Mouse (Mus musculus) cerebellum, postnatal 25 days (tissue): Measurements from ENCODE around the gene Atp6ap1l.

Experiments used
- DNase-seq, 2 experiments: peaks; one replicate each; pipeline ENCODE4 v3.0.0; 2021; ENCODE audit warnings: mixed read lengths in 2 of 2

Gene Atp6ap1l

GRCm38 (mm10) chr13:90885856-90886532 lies 19.2 kb downstream of the Atp6ap1l start:
- no peak for DNase-seq

DNA sequence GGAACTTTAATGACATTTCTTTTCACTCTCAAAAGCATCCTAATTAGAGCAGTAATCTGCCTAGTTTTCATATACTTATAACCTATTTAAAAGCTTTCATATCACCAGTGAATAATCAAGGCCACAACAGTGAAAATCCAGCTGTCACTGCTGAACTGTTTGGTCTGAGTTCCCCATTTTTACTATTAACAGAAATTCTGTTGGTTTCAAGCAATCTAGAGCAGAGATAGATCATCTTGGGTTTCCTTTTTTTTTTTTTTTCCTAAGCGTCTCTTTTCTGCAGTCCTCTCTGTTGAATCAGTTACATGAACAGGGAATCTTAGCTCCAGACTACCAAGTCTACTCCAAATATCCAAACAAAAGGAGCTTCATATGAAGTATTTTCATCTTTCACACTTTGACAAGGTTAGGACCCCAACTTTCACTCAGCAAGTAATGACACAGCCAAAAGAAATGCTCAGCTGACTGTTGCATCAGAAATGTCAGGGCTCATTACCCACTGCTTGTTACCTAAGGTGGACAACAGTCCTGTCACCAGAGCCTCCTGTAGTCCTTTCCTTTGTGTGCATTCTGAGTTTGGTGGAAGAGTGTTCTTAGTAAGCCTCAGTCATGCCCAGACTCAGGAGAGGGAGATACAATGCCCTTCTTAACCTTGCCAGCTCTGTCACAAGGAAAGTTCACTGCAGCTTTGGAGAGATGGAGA lies 23.3 kb downstream of the Atp6ap1l start:
- no peak for DNase-seq

GRCm38 (mm10) chr13:90871579-90871978 lies 33.6 kb downstream of the Atp6ap1l start:
- no peak for DNase-seq

GRCm38 (mm10) chr13:90869157-90869556 lies 36.0 kb downstream of the Atp6ap1l start:
- no peak for DNase-seq

- no peak for DNase-seq
These were observed 43.0 kb downstream of the Atp6ap1l start for GRCm38 (mm10) chr13:90862138-90862537.

- no peak for DNase-seq
These were observed 44.2 kb downstream of the Atp6ap1l start for GRCm38 (mm10) chr13:90860888-90861431.

DNA sequence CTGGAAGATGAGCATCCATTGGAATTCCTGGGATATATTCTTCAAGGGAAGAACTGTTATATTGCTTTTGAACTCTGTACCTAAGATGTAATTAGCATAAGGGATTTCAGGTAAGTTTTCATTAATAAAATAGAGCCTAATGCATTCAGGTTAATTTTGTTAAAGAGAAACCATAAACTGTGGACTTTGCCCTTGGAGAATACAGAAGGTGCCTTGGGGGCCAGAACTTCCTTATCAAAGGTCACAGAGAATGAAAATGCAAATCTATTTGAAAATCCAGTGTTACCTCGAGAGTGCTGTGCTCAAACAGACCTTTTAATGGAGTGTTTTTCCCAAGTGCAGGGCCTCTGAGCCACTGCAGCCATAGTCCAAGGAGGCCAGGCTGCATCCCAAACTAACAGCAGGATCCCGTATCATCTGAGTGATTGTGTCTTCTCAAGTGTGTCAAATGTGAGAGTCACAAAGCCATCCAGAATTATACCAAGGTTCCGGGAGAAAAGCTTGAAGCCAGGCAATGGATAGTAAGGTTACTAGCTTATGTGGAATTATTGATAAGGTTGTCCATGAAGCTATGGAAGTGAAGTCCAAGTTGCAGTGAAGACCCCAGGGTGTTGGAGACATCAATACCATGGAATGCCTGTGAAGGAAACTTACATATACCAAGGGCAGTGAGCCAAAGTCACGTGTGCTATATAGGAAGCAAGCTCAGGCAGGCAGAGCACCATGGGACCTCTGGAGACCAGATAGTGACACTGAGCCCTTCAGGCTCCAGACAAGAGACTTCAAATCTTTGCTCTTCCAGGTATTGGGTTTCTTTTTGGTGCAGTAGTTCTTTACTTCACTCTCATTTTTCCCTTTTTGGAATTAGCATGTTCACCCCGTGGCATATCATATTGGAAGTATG lies 52.2 kb downstream of the Atp6ap1l start:
- DNase-seq: no peak

DNA sequence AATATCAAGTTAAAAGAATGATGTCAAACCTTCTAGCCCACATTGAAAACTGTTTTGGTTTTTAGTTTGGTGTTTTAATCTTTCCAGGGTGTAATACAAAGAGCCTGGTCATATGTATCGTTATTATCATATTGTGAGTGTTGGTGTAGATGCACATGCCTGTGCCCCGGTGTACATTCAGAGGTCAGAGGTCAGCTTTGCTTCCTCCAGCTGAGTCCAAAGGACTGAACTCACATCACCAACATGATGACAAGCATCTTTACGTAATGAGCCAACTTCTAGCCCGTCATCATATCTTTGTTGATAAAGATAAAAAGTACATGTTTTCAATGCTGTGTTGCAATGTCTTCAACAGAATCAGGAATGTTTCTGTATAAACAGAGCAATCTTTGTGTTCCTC lies 53.4 kb downstream of the Atp6ap1l start:
- no peak for DNase-seq

DNA sequence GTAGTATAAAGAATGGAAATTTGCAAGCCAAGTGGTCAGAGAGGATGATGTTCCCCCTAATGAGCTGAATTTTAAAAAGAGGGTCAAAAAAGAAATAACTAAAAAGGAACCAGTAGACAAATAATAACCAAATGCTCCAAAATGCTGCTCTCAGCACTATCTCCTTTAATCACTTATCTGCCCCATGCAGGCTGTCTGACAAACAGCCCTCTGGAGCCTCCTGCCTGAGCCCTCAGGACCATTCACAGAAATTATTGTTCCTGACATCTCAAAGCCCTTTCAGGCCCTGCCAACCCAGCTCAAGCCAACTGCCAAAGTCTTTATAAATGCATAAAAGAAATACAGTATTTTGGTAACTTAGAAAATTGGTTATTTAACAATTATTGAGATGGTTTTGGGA lies 61.0 kb downstream of the Atp6ap1l start:
- no peak for DNase-seq

DNA sequence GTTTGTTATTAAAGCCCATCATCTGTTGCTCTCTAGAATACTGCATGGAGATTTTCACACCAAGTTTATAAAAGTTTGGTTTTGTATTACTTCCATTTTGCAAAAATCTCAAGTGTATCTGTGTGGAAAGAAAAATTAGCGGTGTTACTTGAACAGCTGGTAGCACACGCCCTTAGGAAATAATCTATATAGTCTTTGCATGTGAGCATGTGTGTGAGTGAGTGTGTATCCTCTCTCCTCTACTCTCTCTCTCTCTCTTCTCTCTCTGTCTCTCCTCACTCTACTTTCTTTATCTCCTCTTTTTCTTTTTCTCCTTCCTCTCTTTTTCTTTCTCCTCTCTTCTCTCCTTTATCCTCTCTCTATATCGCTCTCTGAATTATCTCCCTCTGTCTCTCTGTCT lies 61.7 kb downstream of the Atp6ap1l start:
- no peak for DNase-seq

DNA sequence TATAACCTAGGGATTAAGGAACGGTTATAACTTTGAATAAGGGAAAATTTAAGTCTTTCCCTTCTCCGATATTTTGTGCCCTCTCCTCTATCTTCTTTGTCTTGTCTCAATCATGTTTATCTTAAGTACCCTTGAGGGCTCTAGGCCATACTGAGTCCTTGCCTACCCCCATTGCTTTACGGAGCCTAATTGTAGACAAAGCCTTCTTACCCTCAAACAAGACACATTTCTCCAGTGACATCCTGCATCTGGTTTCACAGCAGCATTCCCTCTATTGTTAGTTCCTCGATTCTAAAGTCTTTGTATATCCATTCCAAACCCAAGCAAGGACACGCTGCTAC lies 64.0 kb downstream of the Atp6ap1l start:
- no peak for DNase-seq

- DNase-seq: peak in 1 of 2 experiments; percentile 25
These were observed 64.5 kb downstream of the Atp6ap1l start for GRCm38 (mm10) chr13:90840530-90841212.

- DNase-seq: no peak
These were observed 71.4 kb downstream of the Atp6ap1l start for GRCm38 (mm10) chr13:90833641-90834207.
